Mouse (Mus musculus) regulatory T cell (primary cell): ENCODE measurements around the gene Adamts9.

ENCODE experiments used
- in situ Hi-C: fragments of 300-600 bp; cut with MboI, MseI; formaldehyde crosslinking; loops from one replicate; pipeline ENCODE4 v1.15.1; 2025; ENCODE audit warnings: high pct_unique_total_duplicates

Gene Adamts9

GRCm38 (mm10) chr6:92943057-92943781 lies at the start of gene Adamts9:
Gene Adamts9 (minus strand): TSS chr6:92943492.
- in situ Hi-C loops: no loop called here

GRCm38 (mm10) chr6:92991616-92992015 lies 48.3 kb upstream of the Adamts9 start:
- in situ Hi-C loops: no loop called here

- in situ Hi-C loops: loop anchor here (10.0 kb wide), 1 partner anchor 526 kb away; no protein-coding TSS in a partner anchor
These were observed 45.3 kb upstream of the Adamts9 start for GRCm38 (mm10) chr6:92988620-92988998.

- in situ Hi-C loops: loop anchor here (10.0 kb wide), 1 partner anchor 527 kb away; no protein-coding TSS in a partner anchor
These were observed 44.7 kb upstream of the Adamts9 start for GRCm38 (mm10) chr6:92987846-92988619.

GRCm38 (mm10) chr6:92987366-92987765 lies 44.1 kb upstream of the Adamts9 start:
- in situ Hi-C loops: loop anchor here (10.0 kb wide), 1 partner anchor 527 kb away; no protein-coding TSS in a partner anchor

- in situ Hi-C loops: loop anchor here (10.0 kb wide), 1 partner anchor 531 kb away; no protein-coding TSS in a partner anchor
These were observed 40.1 kb upstream of the Adamts9 start for GRCm38 (mm10) chr6:92983421-92983820.

GRCm38 (mm10) chr6:92981451-92982186 lies 38.3 kb upstream of the Adamts9 start:
- in situ Hi-C loops: loop anchor here (10.0 kb wide), 1 partner anchor 533 kb away; no protein-coding TSS in a partner anchor

GRCm38 (mm10) chr6:92973340-92973739 lies 30.0 kb upstream of the Adamts9 start:
- in situ Hi-C loops: no loop called here

- in situ Hi-C loops: no loop called here
These were observed 25.4 kb upstream of the Adamts9 start for GRCm38 (mm10) chr6:92968718-92969117.

- in situ Hi-C loops: no loop called here
These were observed 24.9 kb upstream of the Adamts9 start for GRCm38 (mm10) chr6:92968216-92968615.

GRCm38 (mm10) chr6:92962966-92963365 lies 19.7 kb upstream of the Adamts9 start:
- in situ Hi-C loops: no loop called here

- in situ Hi-C loops: no loop called here
These were observed 17.7 kb upstream of the Adamts9 start for GRCm38 (mm10) chr6:92960997-92961396.

- in situ Hi-C loops: no loop called here
These were observed 16.1 kb upstream of the Adamts9 start for GRCm38 (mm10) chr6:92959416-92959815.

GRCm38 (mm10) chr6:92947337-92948042 lies 4.2 kb upstream of the Adamts9 start:
- in situ Hi-C loops: no loop called here

GRCm38 (mm10) chr6:92944711-92945110 lies 1.4 kb upstream of the Adamts9 start:
- in situ Hi-C loops: no loop called here

GRCm38 (mm10) chr6:92944048-92944685 lies 875 bp upstream of the Adamts9 start:
- in situ Hi-C loops: no loop called here

- in situ Hi-C loops: no loop called here
These were observed 1.4 kb downstream of the Adamts9 start for GRCm38 (mm10) chr6:92941756-92942420.

GRCm38 (mm10) chr6:92941281-92941731 lies 2.0 kb downstream of the Adamts9 start:
- in situ Hi-C loops: no loop called here

GRCm38 (mm10) chr6:92940191-92941131 lies 2.8 kb downstream of the Adamts9 start:
- in situ Hi-C loops: no loop called here
